Mouse (Mus musculus) MEL-GATA-1-ER (cell line): ENCODE data around the gene Lamb3.

Experiments
- DNase-seq: peaks from one replicate; pipeline ENCODE4 v3.0.0-alpha.2; 2012; ENCODE audit warnings: low read depth; ENCODE audit errors: extremely low read depth

The Lamb3 gene

DNA sequence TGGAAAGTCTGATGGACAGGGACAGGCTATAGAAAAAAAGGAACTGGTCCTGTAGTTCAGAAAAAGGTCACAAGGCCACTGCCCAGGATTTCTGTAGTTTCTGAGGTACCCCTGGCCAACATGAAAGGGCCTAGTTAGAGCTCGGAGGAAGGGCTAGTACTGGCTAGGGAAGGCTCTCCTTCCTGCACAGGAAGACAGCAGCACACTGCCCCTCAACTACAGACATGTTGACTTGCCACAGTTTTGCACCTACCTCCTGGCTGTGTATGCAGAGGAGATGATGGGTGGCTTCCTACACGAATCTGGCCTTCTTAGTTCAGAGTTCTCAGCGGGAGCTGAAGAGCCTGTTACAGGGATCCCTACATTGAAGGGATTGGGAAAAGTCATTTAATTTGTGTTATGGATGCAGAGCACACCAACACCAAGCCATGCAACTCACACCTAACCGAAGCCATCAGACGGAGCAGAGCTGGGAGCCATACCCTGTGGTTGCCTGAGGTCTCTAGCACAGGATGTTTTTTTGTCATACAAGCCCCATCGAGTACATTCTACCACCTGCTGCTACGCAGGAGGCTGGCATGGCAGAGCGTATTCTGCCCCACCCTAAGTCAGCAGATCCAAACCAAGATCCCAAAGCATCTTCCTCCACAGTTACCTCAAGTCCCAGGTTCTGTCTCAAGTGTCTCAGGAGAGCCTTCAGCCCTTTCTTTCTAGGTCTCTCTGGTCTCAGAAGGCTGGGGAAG, 6.7 kb upstream of the Lamb3 start:
- DNase-seq = no peak

DNA sequence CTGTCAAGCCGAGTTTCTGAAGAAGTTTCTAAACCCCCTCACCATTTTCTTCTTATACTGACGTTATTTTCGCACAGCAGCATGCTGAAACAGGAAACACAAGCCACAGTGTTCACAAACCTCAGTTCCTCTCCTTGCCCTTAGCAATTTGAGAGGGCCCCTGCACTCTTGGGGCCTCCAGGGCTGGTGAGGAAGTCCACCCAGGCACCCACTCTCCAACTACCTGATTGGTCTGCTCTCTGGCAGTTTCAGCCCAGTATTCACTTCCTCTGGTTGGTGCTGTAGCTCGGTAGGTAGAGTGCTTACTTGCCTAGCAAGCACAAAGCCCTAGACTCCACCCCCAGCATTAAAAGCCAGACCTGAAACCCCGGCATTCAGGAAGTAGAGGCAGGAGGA, 6.1 kb upstream of the Lamb3 start, which contains the start of gene Traf3ip3:
Traf3ip3 (minus strand) TSS at position 321 of the 396 bp plus-strand sequence.
- DNase-seq = peak; percentile 88

DNA sequence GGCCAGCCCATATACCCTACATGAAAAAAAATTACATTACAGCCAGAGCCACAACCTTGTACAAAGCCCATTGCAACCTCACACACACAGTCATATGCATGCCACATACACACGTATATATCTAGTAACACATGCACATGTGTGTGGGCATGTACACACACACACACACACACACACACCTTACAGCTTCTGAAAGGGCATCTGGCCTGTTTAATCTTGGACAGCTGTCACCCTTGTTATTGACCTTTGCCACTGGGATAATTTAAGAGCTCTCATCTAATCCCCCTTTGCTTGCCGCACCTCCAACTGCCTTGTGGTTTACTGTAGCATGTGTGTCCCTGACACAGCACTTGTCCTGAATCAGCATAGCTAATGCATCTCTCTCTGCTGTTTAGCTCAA, 3.7 kb upstream of the Lamb3 start:
- no peak for DNase-seq

DNA sequence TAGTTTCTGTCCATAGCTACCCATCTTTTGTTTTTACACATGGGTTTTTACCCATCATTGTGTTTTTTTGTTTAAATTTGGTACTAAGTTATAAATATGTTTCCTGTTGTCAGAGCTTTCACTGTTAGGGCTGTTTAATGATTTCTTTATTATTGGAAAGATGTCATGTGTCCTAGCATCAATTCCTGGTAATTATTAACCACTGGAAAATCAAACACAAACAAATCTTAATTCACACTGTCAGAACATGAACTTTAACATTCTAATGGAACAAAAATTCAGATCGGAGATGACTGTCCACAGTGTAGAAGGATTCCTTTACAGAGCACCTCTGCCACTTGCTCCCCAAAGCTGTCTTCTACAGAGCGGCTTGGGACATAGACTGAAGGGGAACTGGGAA, 2.1 kb upstream of the Lamb3 start:
- no peak for DNase-seq

DNA sequence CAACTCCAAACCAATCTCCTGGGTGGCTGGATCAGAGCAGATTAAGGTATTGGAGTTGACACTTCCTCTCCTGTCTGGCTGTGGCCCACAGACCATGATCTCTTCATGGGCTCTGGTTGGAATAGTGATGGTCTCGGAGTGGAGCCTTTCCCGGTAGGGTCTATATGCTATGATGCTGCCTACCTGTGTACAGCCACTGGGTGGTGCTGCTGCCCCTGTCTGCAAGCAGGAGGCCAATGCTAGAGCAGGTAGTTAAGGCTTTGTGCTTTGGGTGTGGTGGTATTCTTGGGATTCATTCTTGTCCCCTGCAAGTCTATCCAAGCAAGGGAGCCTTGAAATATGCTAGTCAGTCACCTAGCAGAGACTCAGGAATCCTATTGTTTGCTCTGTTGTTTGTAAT, 679 bp downstream of the Lamb3 start:
- DNase-seq = no peak

DNA sequence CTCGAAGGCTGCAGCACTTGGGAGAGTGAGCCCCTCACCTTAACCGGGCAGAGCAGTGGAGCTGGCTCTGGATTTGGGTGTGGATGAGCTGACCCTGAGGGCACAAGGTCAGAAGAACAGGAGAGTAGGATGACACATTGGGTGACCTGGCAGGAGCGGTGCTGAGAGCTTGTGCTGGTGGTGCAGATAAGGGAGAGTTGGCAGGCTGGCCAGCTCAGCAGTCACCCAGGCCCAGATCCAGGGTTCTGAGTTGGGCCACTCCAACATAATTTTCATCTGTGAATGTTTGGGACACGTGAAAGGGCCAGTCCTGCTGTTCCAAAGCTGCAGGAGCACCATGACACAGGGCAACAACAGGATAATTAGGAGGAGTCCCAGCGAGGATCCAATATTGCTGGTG, 3.9 kb downstream of the Lamb3 start:
- no peak for DNase-seq

DNA sequence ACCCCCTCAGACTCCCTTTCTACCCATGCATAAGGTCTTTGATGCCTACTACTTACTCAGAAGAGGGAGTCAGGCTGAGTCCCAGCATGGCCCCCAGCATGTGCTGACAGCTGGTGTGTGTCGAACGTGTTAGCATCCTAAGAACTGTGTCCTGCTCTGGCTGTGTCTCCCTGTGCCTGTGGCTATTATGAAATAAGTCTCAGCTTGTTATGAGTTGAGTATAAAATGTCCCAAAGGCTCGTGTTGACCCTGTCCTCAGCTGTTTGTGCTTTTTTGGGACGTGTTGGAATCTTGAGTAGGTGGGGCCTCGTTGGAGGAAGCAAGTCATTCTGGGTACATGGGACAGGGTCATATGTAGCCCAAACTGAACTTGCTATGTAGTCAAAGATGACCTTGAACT, 6.6 kb downstream of the Lamb3 start:
- DNase-seq = no peak

DNA sequence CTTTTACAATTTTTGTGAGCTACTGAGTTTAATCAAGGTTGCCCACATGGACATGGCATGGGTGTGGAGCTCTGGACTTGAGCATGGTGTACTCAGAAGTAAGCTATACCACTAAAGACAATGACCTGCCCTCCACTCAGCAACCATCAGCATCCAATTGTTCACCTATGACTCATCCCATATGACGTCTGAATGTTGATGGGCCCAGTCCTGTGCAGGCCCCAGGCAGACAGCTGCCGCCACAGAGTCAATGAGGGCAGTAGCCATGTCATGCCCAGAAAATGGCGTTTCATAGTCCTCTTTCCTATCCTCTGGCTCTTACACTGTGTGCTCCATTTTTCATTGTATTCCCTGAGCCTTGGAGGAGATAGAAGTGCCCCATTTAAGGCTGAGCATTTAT, 8.5 kb downstream of the Lamb3 start:
- DNase-seq = no peak

DNA sequence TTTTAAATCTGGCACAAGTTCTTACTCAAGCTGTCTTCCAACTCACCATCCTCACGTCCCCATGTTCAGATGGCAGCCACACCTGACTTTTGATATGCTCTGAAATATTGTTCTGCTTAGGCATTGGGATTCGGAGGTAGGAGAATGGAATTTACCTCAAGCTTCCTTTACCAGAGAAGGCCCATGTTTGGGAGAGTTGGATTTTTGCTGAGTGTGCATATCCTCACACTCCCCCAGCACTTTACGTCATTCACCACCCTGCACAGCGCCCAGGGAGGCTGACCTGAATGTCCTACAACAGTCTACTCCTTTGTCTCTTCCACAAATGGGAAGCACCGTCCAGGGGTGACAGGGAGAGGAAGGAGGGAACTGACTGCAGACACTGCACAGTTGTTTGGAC, 12.9 kb downstream of the Lamb3 start:
- no peak for DNase-seq

DNA sequence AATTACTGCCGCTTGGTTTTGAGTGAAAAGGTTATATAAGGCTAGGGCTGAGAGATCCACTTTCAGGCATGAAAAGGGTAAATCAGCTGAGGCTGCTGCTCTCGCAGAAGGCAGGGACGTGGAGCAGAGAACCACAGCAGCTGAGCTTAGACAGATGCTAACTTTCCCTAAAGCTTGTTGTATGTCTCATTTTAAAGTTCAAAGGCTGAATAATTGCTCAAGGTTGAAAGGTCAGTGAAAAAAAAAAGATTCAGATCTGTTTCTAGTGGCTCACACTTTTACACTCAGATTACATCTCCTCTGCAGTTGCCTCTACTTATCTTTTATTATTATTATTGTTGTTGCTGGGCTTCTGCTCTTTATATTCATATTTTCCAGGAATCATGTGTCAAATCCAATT, 18.0 kb downstream of the Lamb3 start:
- DNase-seq = no peak

DNA sequence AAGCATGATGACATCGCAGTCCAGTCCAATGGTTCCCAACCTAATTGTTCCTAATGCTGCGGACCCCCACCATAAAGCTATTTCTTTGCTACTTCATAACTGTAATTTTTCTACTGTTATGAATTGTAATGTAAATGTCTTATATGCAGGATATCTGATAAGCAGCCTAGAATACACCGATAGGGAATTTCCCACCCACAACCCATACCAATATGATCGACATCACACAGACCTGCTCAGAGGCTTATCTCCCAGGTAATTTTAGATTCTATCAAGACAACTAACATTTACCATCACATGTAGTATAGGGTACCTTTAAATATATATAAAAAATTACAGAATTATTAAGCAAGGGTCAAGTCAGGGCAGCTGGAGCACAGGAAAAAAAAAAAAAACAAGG, 18.6 kb downstream of the Lamb3 start:
- no peak for DNase-seq

DNA sequence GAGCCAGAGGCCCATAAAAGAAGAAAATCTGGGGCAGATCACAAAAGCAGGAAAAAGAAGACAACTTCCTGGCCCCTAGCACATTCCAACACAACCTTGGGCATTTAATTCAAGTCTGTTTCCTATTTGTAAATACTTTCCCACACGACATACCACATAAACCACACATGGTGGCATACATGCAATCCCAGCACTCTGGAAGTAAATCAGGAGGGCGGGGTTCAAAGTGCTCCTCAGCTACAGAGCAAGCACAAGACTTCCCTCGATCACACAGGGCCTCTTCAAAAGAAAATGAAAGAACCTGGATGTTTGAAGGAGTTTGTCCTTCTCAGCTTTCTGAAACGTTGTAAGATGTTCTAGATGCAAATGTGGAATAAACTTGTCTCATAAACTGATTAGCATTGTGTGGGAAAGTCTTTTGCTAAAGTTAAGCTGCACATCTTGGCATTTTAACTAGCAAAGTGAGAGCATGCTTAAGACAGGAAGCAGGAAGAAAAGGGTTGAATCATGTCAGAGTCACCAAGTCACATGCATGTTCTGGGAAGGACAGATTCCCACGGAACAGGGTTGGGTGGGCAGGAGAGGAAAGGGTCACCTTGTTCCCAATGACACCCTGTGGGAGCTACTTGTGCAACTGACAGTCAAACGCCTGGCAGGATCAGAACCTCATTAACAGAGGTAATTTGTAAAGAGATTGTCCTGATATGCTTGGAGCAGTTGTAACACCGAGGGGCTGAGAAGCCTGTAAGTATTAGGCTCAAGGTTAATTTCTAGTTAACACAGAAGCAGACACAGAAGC, 19.4 kb downstream of the Lamb3 start:
- DNase-seq = no peak

DNA sequence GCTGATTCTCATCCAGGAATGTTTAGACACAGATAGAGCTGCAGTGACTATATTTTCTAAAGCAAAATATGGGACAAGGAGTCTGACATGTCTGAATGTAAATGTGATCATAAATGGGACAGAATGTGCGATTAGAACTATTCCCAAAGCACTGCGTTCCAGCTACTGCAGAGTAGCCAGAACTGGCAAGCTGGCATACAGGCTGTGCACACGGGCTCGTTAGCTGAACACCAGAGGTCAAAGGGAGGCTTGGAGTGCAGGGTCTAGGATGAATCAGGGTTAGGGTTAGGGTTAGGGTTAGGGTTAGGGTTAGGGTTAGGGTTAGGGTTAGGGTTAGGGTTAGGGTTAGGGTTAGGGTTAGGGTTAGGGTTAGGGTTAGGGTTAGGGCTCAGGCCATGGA, 20.0 kb downstream of the Lamb3 start:
- DNase-seq = no peak

DNA sequence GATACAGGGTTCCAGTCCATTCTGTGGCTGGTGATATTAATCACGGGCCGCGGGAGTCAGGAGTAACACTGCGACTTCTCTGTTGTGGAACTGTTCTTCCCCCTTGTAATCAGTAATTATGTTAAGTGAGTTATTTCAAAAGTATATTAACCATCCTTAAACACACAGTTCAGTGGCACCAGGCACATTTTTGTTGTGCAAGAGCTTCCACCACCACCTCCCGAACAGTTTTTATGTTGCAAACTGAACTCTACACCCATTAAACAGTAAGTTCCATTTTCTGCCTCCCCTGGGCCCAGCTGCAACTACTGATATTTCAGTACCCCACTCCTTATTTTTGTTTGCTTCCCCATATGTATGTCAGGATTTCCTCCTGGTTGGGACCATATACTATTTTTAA, 22.1 kb downstream of the Lamb3 start:
- no peak for DNase-seq

DNA sequence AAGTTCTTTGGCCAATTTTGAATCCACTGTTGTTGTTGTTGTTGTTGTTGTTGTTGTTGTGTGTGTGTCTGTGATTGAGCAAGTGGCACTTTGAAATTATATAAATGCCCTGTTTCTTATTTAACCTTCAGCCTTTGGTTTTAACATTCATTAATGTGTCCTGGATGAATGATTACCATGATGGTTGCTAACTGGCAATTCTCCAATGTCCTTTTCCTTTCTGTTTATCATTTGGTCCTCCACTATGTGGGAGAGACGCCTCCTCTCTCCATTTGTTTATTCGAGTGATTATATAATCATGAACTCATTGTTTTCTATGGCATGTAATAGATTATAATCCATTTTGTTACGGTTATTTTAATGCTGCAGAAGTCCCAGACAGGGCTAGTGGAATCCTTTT, 23.0 kb downstream of the Lamb3 start:
- no peak for DNase-seq

DNA sequence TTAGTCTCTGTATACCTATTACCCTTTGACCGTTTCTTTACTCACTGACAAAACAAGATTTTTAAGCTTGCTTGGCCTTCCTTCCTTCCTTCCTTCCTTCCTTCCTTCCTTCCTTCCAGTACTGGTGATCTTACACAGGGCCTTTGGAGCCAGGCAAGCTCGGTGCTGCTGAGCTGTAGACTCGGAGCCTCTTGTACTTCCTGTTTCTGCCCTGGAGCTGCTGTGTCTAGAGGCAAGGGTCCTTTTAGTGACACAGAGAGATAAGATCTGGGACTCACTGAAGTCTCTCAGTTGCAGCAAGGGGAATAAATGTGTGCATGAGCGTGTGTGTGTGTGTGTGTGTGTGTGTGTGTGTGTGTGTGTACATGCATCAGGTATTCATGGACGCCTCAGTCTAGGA, 23.4 kb downstream of the Lamb3 start:
- DNase-seq = peak; percentile 39

DNA sequence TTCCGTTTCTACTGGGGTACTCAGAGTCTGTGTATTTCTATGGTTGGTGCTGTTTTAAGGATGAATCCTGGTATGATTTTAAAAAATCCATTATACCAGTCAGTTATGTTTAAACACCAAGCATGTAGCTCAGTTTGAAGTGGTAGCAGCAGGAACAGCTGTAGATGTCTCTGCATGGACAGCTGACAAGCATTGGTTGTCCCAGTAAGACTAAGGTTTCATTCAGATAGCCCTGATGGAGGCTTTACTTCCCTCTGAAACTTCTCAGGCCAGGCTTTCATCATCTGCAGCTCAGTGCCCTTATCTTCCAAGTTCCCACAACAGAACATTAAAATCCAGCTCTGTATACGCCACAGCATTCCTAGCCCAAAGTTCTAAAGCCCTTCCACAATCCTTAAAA, 25.2 kb downstream of the Lamb3 start:
- DNase-seq = no peak

DNA sequence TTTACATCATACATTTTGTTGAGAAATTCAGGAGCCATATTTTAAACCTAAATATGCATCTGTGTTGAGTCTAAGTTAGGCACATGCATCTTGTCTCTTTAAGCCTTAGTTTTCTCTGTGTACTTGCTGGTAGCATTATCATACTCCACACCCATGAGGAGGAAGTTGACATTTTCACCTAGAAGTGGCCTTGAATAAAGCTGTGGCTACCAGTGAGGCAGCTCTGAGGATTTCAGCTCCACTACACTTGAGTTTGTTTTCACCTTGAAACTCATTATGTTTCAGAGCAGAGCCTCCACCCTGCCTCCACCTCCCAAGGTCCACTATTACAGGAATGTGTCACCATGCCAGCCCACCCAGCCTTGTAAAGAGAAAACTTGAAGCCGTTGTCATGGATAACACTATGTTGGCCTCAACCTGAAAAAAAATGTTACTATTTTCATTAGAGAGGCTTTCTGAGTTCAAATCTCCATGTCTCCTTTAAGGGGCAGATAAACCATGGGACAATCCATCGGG, 26.7 kb downstream of the Lamb3 start:
- DNase-seq = no peak

DNA sequence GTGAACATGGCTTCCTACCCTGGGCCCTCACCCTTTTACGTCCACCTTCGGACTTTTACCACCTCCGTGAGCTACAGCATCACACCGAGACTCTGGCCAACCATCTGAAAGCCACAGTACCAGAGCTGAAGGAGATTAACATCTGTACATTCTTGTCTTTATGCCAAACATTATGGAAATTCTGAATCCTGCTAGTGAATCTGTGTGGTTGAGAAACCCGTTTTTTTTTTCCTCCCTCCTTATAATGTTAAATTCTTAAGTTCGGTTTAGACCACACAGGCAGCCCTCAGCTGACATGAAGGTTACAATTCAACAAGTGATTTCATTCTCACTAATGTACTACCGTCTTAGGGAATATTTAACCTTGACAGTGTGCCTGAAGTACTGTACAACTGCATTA, 27.4 kb downstream of the Lamb3 start:
- no peak for DNase-seq

DNA sequence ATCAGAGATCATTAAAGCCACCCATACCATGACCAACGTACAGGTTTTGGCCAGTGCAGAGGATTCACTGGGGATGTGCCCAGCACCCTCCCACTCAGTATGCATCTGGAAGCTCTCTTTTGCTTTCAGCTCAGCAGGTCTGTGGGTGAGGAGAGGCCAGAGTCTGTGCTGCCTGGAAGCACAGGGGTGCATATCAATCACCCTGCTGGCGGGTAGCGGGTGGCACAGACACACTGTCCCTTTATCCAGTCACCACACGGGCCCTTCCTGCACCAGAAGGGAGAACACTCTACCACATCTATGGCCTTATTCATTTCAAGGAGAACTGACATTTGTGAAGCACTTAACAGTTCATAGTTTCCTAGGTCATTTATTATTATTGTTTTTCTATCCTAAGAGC, 30.9 kb downstream of the Lamb3 start:
- no peak for DNase-seq

DNA sequence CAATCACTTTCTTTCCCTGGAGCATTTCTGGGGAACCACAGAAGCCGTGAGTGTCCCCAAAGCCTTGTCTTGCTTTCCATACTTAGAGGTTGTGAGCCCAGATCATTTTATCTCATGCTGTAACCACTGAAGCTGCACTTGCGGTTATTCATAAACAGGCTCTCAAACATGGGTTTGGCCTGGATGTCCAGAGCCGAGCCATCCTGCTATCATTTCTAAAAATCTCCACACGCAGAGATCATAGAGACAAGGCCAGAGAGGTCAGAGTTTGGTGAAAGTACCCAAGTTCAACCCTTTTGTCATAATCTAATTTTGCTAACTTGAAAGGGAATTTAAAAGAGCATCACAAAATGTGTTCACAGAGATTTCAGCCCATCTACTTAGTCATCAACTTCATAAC, 33.9 kb downstream of the Lamb3 start:
- no peak for DNase-seq

DNA sequence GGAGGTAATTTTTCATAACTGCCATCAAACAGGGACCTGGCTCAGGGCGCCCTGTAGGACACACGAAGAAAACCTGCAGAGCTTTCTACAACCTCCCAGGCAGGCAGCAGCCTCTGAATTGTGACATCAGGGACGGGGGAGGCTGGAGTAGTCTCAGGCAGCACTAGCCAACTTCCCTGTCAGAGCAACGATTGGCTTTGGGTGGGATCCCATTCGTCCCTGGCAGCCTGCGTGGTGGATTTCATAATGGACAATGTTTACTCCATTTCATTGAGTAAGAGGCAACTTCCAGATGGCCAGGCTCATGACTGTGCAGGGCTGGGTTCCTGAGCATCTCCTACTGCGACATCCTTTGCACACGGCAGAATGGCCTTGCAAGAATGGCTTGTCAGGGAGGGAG, 34.7 kb downstream of the Lamb3 start:
- DNase-seq = no peak

DNA sequence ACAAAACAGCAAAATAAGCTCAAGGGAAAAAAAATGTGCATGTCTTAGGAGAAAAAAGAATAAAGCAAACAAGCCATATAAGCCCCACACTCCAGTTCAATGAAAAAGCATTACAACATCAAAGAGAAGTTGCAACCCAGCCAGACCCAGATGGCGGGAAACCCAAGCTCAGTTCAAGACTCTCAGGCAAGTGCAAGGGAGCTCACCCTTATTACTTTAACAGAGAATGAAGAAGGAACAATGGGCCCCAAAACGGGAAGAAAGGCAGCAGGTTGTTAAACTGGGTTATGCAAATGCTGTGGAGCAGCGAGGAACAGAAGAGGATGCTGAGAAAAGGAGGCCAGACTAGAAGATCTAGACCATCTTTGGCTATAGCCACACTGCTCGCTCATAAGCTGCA, 35.4 kb downstream of the Lamb3 start:
- DNase-seq = no peak
